In genomic region chr5:112384805-112385472, GRCm38 (mm10) we compare ENCODE assay signal across 27 mouse cellular contexts. TPM values are rescaled to one million over a fixed set of nuclear protein-coding genes. Genes with fewer than 3 reads are reported as not detected.
DNase-seq lines count a peak whose midpoint lies in the region; ATAC-seq lines count a peak whose summit lies in the region.
"Had no signal": no experiment of that assay in that cellular context is flagged by ENCODE, and none has a peak within 500 bp of the region (broad histone marks: within the 10 kb centered on the region; RNA-seq: fewer than 3 reads in every experiment).

No protein-coding gene starts in this region.

- no peak for ATAC-seq in liver, embryonic 11.5 days (replicated peaks; ENCODE audit: low FRiP score)
- no peak for ATAC-seq in liver, embryonic 12.5 days
- ATAC-seq in CD4-positive, CD25-positive, alpha-beta regulatory T cell, adult 4 months = peak; percentile 79
- peak; percentile 63 for ATAC-seq in inflammation-experienced regulatory T-cells, adult 6 months
- no peak for ATAC-seq in erythroblast, adult 5-6 weeks (replicated peaks; ENCODE audit: low FRiP score, poor library complexity, severe bottlenecking)
- no peak for ATAC-seq in hindbrain, embryonic 12.5 days (ENCODE audit: low FRiP score)
- no peak for ATAC-seq in heart, embryonic 12.5 days (ENCODE audit: insufficient number of reproducible peaks, low FRiP score)
- ATAC-seq: forebrain, embryonic 14.5 days; midbrain, embryonic 13.5 days had no signal

- H3K9ac ChIP-seq in liver, embryonic 11.5 days (ENCODE audit: low read depth, low read length) = no peak overlapping the region
- H3K9ac ChIP-seq in liver, embryonic 12.5 days = no peak overlapping the region
- no peak overlapping the region for H3K9ac ChIP-seq in hindbrain, embryonic 12.5 days
- H3K9ac ChIP-seq in heart, embryonic 12.5 days = no peak overlapping the region
- H3K9ac ChIP-seq: embryonic facial prominence, embryonic 12.5 days; heart, embryonic 15.5 days; limb, embryonic 15.5 days; lung, embryonic 14.5 days; midbrain, embryonic 13.5 days had no signal

- WGBS in liver, embryonic 11.5 days = 47% methylated on average over 13 of the region's 13 CpGs
- WGBS in liver, embryonic 12.5 days (ENCODE audit: insufficient replicate concordance) = 26% methylated on average over 13 of the region's 13 CpGs
- 88% methylated on average over 13 of the region's 13 CpGs for WGBS in hindbrain, embryonic 12.5 days
- 87% methylated on average over 13 of the region's 13 CpGs for WGBS in heart, embryonic 12.5 days

- H3K4me1 ChIP-seq in liver, embryonic 11.5 days (replicated peaks; ENCODE audit: control insufficient read depth, insufficient read depth, low read length) = peaks cover 11% of the 10 kb centered on the region
- H3K4me1 ChIP-seq in liver, embryonic 12.5 days = peaks cover 35% of the 10 kb centered on the region
- H3K4me1 ChIP-seq in hindbrain, embryonic 12.5 days = peaks cover 20% of the 10 kb centered on the region
- peaks cover 5% of the 10 kb centered on the region; the same call in 1 of the 2 replicates for H3K4me1 ChIP-seq in heart, embryonic 12.5 days (replicated peaks)
- H3K4me1 ChIP-seq: heart, embryonic 15.5 days had no signal

- H3K9me3 ChIP-seq in liver, embryonic 11.5 days (ENCODE audit: control insufficient read depth, low read length) = no peaks in the 10 kb centered on the region
- no peaks in the 10 kb centered on the region for H3K9me3 ChIP-seq in liver, embryonic 12.5 days (replicated peaks)
- no peaks in the 10 kb centered on the region for H3K9me3 ChIP-seq in hindbrain, embryonic 12.5 days (replicated peaks)
- no peaks in the 10 kb centered on the region for H3K9me3 ChIP-seq in heart, embryonic 12.5 days (replicated peaks)
- H3K9me3 ChIP-seq: embryonic facial prominence, embryonic 12.5 days; heart, embryonic 15.5 days; hindbrain, embryonic 10.5 days; limb, embryonic 15.5 days; midbrain, embryonic 13.5 days had no signal

- no peak for DNase-seq in liver, embryonic 11.5 days (ENCODE audit: low spot score)
- peak; percentile 18 for DNase-seq in naive thymus-derived CD4-positive, alpha-beta T cell, adult 2 months (ENCODE audit: low read depth)
- DNase-seq: adrenal gland, postnatal 25 days; cerebellum, adult 11 months; gastrocnemius, postnatal 14 days; heart, adult 2 months; kidney, adult 2 months; kidney, postnatal 10 days; layer of hippocampus, postnatal 36 days; lung, embryonic 14.5 days; lung, postnatal 36 days; right cerebral cortex, postnatal 4 days had no signal

- H3K27me3 ChIP-seq in liver, embryonic 11.5 days (replicated peaks; ENCODE audit: control insufficient read depth, insufficient read depth, low read length) = no peaks in the 10 kb centered on the region
- H3K27me3 ChIP-seq in liver, embryonic 12.5 days (replicated peaks) = no peaks in the 10 kb centered on the region
- H3K27me3 ChIP-seq in hindbrain, embryonic 12.5 days = no peaks in the 10 kb centered on the region
- peaks cover 39% of the 10 kb centered on the region for H3K27me3 ChIP-seq in heart, embryonic 12.5 days (replicated peaks)
- H3K27me3 ChIP-seq: embryonic facial prominence, embryonic 12.5 days; limb, embryonic 15.5 days; midbrain, embryonic 13.5 days had no signal

- no peak overlapping the region for H3K4me3 ChIP-seq in liver, embryonic 11.5 days (ENCODE audit: low read depth, low read length)
- H3K4me3 ChIP-seq in liver, embryonic 12.5 days = no peak overlapping the region
- no peak overlapping the region for H3K4me3 ChIP-seq in hindbrain, embryonic 12.5 days
- H3K4me3 ChIP-seq in heart, embryonic 12.5 days = no peak overlapping the region
- H3K4me3 ChIP-seq: embryonic facial prominence, embryonic 12.5 days; heart, adult 2 months; heart, embryonic 15.5 days; hindbrain, embryonic 10.5 days; layer of hippocampus, adult 2 months; limb, embryonic 15.5 days; midbrain, embryonic 13.5 days; myocyte had no signal

- no peaks in the 10 kb centered on the region; the same call in 1 of the 2 replicates for H3K36me3 ChIP-seq in liver, embryonic 11.5 days (ENCODE audit: control insufficient read depth, insufficient read depth, low read length)
- no peaks in the 10 kb centered on the region for H3K36me3 ChIP-seq in liver, embryonic 12.5 days
- H3K36me3 ChIP-seq in hindbrain, embryonic 12.5 days = peaks cover 48% of the 10 kb centered on the region
- no peaks in the 10 kb centered on the region for H3K36me3 ChIP-seq in heart, embryonic 12.5 days
- H3K36me3 ChIP-seq: heart, embryonic 15.5 days had no signal

- no peak overlapping the region for H3K4me2 ChIP-seq in liver, embryonic 11.5 days
- H3K4me2 ChIP-seq in liver, embryonic 12.5 days = no peak overlapping the region
- H3K4me2 ChIP-seq in hindbrain, embryonic 12.5 days (replicated peaks) = no peak overlapping the region
- no peak overlapping the region for H3K4me2 ChIP-seq in heart, embryonic 12.5 days
- H3K4me2 ChIP-seq: embryonic facial prominence, embryonic 12.5 days; heart, embryonic 15.5 days; limb, embryonic 15.5 days; lung, embryonic 14.5 days; midbrain, embryonic 13.5 days had no signal

- H3K27ac ChIP-seq in liver, embryonic 11.5 days (ENCODE audit: low read depth, low read length) = peak overlapping the region; percentile 5; the same call in 1 of the 2 replicates
- no peak overlapping the region for H3K27ac ChIP-seq in liver, embryonic 12.5 days
- no peak overlapping the region for H3K27ac ChIP-seq in hindbrain, embryonic 12.5 days
- H3K27ac ChIP-seq in heart, embryonic 12.5 days (ENCODE audit: poor library complexity, severe bottlenecking) = no peak overlapping the region
- H3K27ac ChIP-seq: embryonic facial prominence, embryonic 12.5 days; heart, adult 2 months; heart, embryonic 15.5 days; hindbrain, embryonic 10.5 days; layer of hippocampus, adult 2 months; limb, embryonic 15.5 days; midbrain, embryonic 13.5 days had no signal

RNA-seq across cellular contexts. Expression of gene Asphd2, which starts 9.7 kb away (rescaled TPM):
- polyA plus RNA-seq in liver, embryonic 11.5 days (2014; fragmentation: Nextera tagmentation; extraction: Ambion mirVana) = 2.6 and 3.7 TPM in 2 replicates
- 0.93 and 1.1 TPM in 2 replicates for polyA plus RNA-seq in liver, embryonic 12.5 days (2016; fragmentation: Nextera tagmentation; extraction: Ambion mirVana)
- polyA plus RNA-seq in CD4-positive, CD25-positive, alpha-beta regulatory T cell, adult 4 months (2017; shearing (Covaris generic)) = not detected
- polyA plus RNA-seq in inflammation-experienced regulatory T-cells, adult 6 months (2017; shearing (Covaris generic)) = not detected
- total RNA-seq in erythroblast, adult 5-6 weeks (2015; ENCODE audit: low replicate concordance) = not detected in 2 replicates
- total RNA-seq in erythroblast, adult 5-6 weeks (2017; ENCODE audit: low replicate concordance) = not detected in 2 replicates
- 60.7 and 66.1 TPM in 2 replicates for polyA plus RNA-seq in hindbrain, embryonic 12.5 days (2016; fragmentation: Nextera tagmentation; extraction: Ambion mirVana)
- polyA plus RNA-seq in heart, embryonic 12.5 days (2016; fragmentation: Nextera tagmentation; extraction: Ambion mirVana) = 3.0 and 3.4 TPM in 2 replicates

RNA-seq across cellular contexts. Expression of gene Gm6583, which starts 29.1 kb away (rescaled TPM):
- polyA plus RNA-seq in liver, embryonic 11.5 days (2014; fragmentation: Nextera tagmentation; extraction: Ambion mirVana) = 0.29 and 0.36 TPM in 2 replicates
- 0.35 and 0.41 TPM in 2 replicates for polyA plus RNA-seq in liver, embryonic 12.5 days (2016; fragmentation: Nextera tagmentation; extraction: Ambion mirVana)
- under 1 TPM in 1 of 2 experiments, not detected in 1; 0.28 TPM for polyA plus RNA-seq in CD4-positive, CD25-positive, alpha-beta regulatory T cell, adult 4 months (2017; shearing (Covaris generic))
- polyA plus RNA-seq in inflammation-experienced regulatory T-cells, adult 6 months (2017; shearing (Covaris generic)) = under 1 TPM in 1 of 3 experiments, not detected in 2; 0.25 TPM
- not detected in 2 replicates for total RNA-seq in erythroblast, adult 5-6 weeks (2015; ENCODE audit: low replicate concordance)
- total RNA-seq in erythroblast, adult 5-6 weeks (2017; ENCODE audit: low replicate concordance) = not detected in 2 replicates
- polyA plus RNA-seq in hindbrain, embryonic 12.5 days (2016; fragmentation: Nextera tagmentation; extraction: Ambion mirVana) = 0.26 and 0.27 TPM in 2 replicates
- 0.10 and 0.24 TPM in 2 replicates for polyA plus RNA-seq in heart, embryonic 12.5 days (2016; fragmentation: Nextera tagmentation; extraction: Ambion mirVana)
- total RNA-seq: gastrocnemius, postnatal 14 days; layer of hippocampus, adult 2 months; layer of hippocampus, postnatal 36 days; left cerebral cortex, postnatal 36 days had no signal
- polyA plus RNA-seq: kidney, adult 2 months had no signal

RNA-seq across cellular contexts. Expression of gene Hps4, which starts 42.1 kb away (rescaled TPM):
- 25.5 and 32.2 TPM in 2 replicates for polyA plus RNA-seq in liver, embryonic 11.5 days (2014; fragmentation: Nextera tagmentation; extraction: Ambion mirVana)
- 17.2 and 18.7 TPM in 2 replicates for polyA plus RNA-seq in liver, embryonic 12.5 days (2016; fragmentation: Nextera tagmentation; extraction: Ambion mirVana)
- polyA plus RNA-seq in CD4-positive, CD25-positive, alpha-beta regulatory T cell, adult 4 months (2017; shearing (Covaris generic)) = 10 to 100 TPM; 14.5 to 16.7 TPM
- polyA plus RNA-seq in inflammation-experienced regulatory T-cells, adult 6 months (2017; shearing (Covaris generic)) = 10 to 100 TPM; 13.9 to 19.0 (median 16.4) TPM
- 3.5 TPM in 1 of 2 replicates, not detected in the other for total RNA-seq in erythroblast, adult 5-6 weeks (2015; ENCODE audit: low replicate concordance)
- 1.5 and 5.0 TPM in 2 replicates for total RNA-seq in erythroblast, adult 5-6 weeks (2017; ENCODE audit: low replicate concordance)
- 35.4 and 37.1 TPM in 2 replicates for polyA plus RNA-seq in hindbrain, embryonic 12.5 days (2016; fragmentation: Nextera tagmentation; extraction: Ambion mirVana)
- polyA plus RNA-seq in heart, embryonic 12.5 days (2016; fragmentation: Nextera tagmentation; extraction: Ambion mirVana) = 19.0 and 20.2 TPM in 2 replicates

RNA-seq across cellular contexts. Expression of gene Srrd, which starts 42.1 kb away (rescaled TPM):
- polyA plus RNA-seq in liver, embryonic 11.5 days (2014; fragmentation: Nextera tagmentation; extraction: Ambion mirVana) = 35.3 and 36.5 TPM in 2 replicates
- polyA plus RNA-seq in liver, embryonic 12.5 days (2016; fragmentation: Nextera tagmentation; extraction: Ambion mirVana) = 23.1 and 26.1 TPM in 2 replicates
- polyA plus RNA-seq in CD4-positive, CD25-positive, alpha-beta regulatory T cell, adult 4 months (2017; shearing (Covaris generic)) = 1 to 10 TPM; 1.2 to 4.6 TPM
- polyA plus RNA-seq in inflammation-experienced regulatory T-cells, adult 6 months (2017; shearing (Covaris generic)) = 1 to 10 TPM; 2.9 to 4.8 (median 4.4) TPM
- 7.5 and 8.2 TPM in 2 replicates for total RNA-seq in erythroblast, adult 5-6 weeks (2015; ENCODE audit: low replicate concordance)
- 0.17 and 3.3 TPM in 2 replicates for total RNA-seq in erythroblast, adult 5-6 weeks (2017; ENCODE audit: low replicate concordance)
- polyA plus RNA-seq in hindbrain, embryonic 12.5 days (2016; fragmentation: Nextera tagmentation; extraction: Ambion mirVana) = 46.9 and 47.6 TPM in 2 replicates
- polyA plus RNA-seq in heart, embryonic 12.5 days (2016; fragmentation: Nextera tagmentation; extraction: Ambion mirVana) = 23.8 and 25.2 TPM in 2 replicates

RNA-seq across cellular contexts. Expression of gene Tfip11, which starts 58.8 kb away (rescaled TPM):
- 24.5 and 30.5 TPM in 2 replicates for polyA plus RNA-seq in liver, embryonic 11.5 days (2014; fragmentation: Nextera tagmentation; extraction: Ambion mirVana)
- 19.7 and 20.7 TPM in 2 replicates for polyA plus RNA-seq in liver, embryonic 12.5 days (2016; fragmentation: Nextera tagmentation; extraction: Ambion mirVana)
- polyA plus RNA-seq in CD4-positive, CD25-positive, alpha-beta regulatory T cell, adult 4 months (2017; shearing (Covaris generic)) = 10 to 100 TPM; 17.0 to 37.0 TPM
- 10 to 100 TPM; 14.7 to 26.1 (median 15.3) TPM for polyA plus RNA-seq in inflammation-experienced regulatory T-cells, adult 6 months (2017; shearing (Covaris generic))
- 3.5 and 4.6 TPM in 2 replicates for total RNA-seq in erythroblast, adult 5-6 weeks (2015; ENCODE audit: low replicate concordance)
- 3.9 and 11.2 TPM in 2 replicates for total RNA-seq in erythroblast, adult 5-6 weeks (2017; ENCODE audit: low replicate concordance)
- 38.1 TPM in 2 replicates for polyA plus RNA-seq in hindbrain, embryonic 12.5 days (2016; fragmentation: Nextera tagmentation; extraction: Ambion mirVana)
- 21.6 and 22.3 TPM in 2 replicates for polyA plus RNA-seq in heart, embryonic 12.5 days (2016; fragmentation: Nextera tagmentation; extraction: Ambion mirVana)

Comparison
In these comparisons a context has a peak if more than half of its experiments do, and no peak if none do; other contexts are left out.
1. ATAC-seq: peak in CD4-positive, CD25-positive, alpha-beta regulatory T cell, adult 4 months (single experiment) and inflammation-experienced regulatory T-cells, adult 6 months (single experiment); none in liver, embryonic 11.5 days (single experiment), liver, embryonic 12.5 days (single experiment), erythroblast, adult 5-6 weeks (single experiment), hindbrain, embryonic 12.5 days (single experiment) and heart, embryonic 12.5 days (single experiment).
2. RNA of gene Asphd2, which starts 9.7 kb away (polyA plus RNA-seq): 60.7 to 66.1 TPM in hindbrain, embryonic 12.5 days; 2.6 to 3.7 TPM in liver, embryonic 11.5 days, 3.0 to 3.4 TPM in heart, embryonic 12.5 days, 0.93 to 1.1 TPM in liver, embryonic 12.5 days, not detected in CD4-positive, CD25-positive, alpha-beta regulatory T cell, adult 4 months and not detected in inflammation-experienced regulatory T-cells, adult 6 months; every median in the first group is over 10 times any median in the second.